ENCODE assay signal across 27 mouse cellular contexts in genomic region chr12:100660076-100660475, GRCm38 (mm10).
"Had no signal": no experiment of that assay in that cellular context is flagged by ENCODE, and none has a peak within 500 bp of the region (broad histone marks: within the 10 kb centered on the region; RNA-seq: fewer than 3 reads in every experiment).

No protein-coding gene starts in this region.

- H3K9ac ChIP-seq: heart, embryonic 13.5 days; heart, embryonic 15.5 days; hindbrain, embryonic 13.5 days; hindbrain, embryonic 15.5 days; kidney, embryonic 15.5 days; limb, embryonic 13.5 days; limb, embryonic 15.5 days had no signal

- H3K27ac ChIP-seq: gastrocnemius, adult 2 months; heart, adult 2 months; heart, embryonic 13.5 days; heart, embryonic 15.5 days; hindbrain, embryonic 13.5 days; hindbrain, embryonic 15.5 days; hindbrain, postnatal 0 days; kidney, embryonic 15.5 days; kidney, postnatal 0 days; left cerebral cortex, adult 2 months; limb, embryonic 13.5 days; limb, embryonic 15.5 days had no signal

- DNase-seq: gastrocnemius, adult 2 months; gastrocnemius, postnatal 10 days; gastrocnemius, postnatal 25 days; heart, adult 11 months; heart, adult 2 months; heart, postnatal 14 days; heart, postnatal 36 days; kidney, adult 11 months; kidney, adult 2 months; kidney, adult 9 months; kidney, postnatal 14 days; kidney, postnatal 36 days; layer of hippocampus, adult 9-11 months; layer of hippocampus, postnatal 36 days; left cerebral cortex, postnatal 4 days had no signal

- H3K36me3 ChIP-seq: heart, embryonic 13.5 days; heart, embryonic 15.5 days; hindbrain, embryonic 13.5 days; hindbrain, embryonic 15.5 days; kidney, embryonic 15.5 days; limb, embryonic 13.5 days; limb, embryonic 15.5 days had no signal

- H3K4me1 ChIP-seq: heart, embryonic 13.5 days; heart, embryonic 15.5 days; hindbrain, embryonic 13.5 days; hindbrain, embryonic 15.5 days; kidney, embryonic 15.5 days; limb, embryonic 13.5 days; limb, embryonic 15.5 days had no signal

- H3K4me3 ChIP-seq: gastrocnemius, adult 2 months; heart, adult 2 months; heart, embryonic 13.5 days; heart, embryonic 15.5 days; hindbrain, embryonic 13.5 days; hindbrain, embryonic 15.5 days; kidney, embryonic 15.5 days; left cerebral cortex, adult 2 months; limb, embryonic 13.5 days; limb, embryonic 15.5 days had no signal

- H3K27me3 ChIP-seq: heart, embryonic 13.5 days; heart, embryonic 15.5 days; hindbrain, embryonic 13.5 days; hindbrain, embryonic 15.5 days; kidney, embryonic 15.5 days; limb, embryonic 13.5 days; limb, embryonic 15.5 days had no signal

- H3K9me3 ChIP-seq: heart, embryonic 13.5 days; heart, embryonic 15.5 days; hindbrain, embryonic 13.5 days; hindbrain, embryonic 15.5 days; kidney, embryonic 15.5 days; limb, embryonic 13.5 days; limb, embryonic 15.5 days had no signal

- H3K4me2 ChIP-seq: heart, embryonic 11.5 days; heart, embryonic 13.5 days; heart, embryonic 15.5 days; hindbrain, embryonic 13.5 days; hindbrain, embryonic 15.5 days; kidney, embryonic 15.5 days; limb, embryonic 13.5 days; limb, embryonic 15.5 days had no signal

- ATAC-seq: hindbrain, postnatal 0 days; intestine, embryonic 16.5 days had no signal
